Mouse (Mus musculus) heart, embryonic 10.5 days (tissue): Measurements from ENCODE around the gene Efhd2. TPM values are rescaled to one million over a fixed set of nuclear protein-coding genes. Genes with fewer than 3 reads are reported as not detected.

Experiments used
- DNase-seq: peaks from one replicate; pipeline ENCODE4 v3.0.0-alpha.2; 2017; ENCODE audit warnings: low spot score
- H3K27ac ChIP-seq: fragments of 300-500 bp; sonication (generic); 2 replicates; pipeline ENCODE4 v1.5.1; 2016; ENCODE audit warnings: mild to moderate bottlenecking
- H3K27me3 ChIP-seq: fragments of 300-500 bp; sonication (generic); 2 replicates; pipeline ENCODE4 v1.6.1; 2016; ENCODE audit warnings: mild to moderate bottlenecking; ENCODE audit not compliant: poor library complexity, insufficient read depth, severe bottlenecking
- H3K36me3 ChIP-seq: fragments of 300-500 bp; sonication (generic); 2 replicates; pipeline ENCODE4 v1.6.1; 2016; ENCODE audit warnings: mild to moderate bottlenecking, moderate library complexity
- H3K4me1 ChIP-seq: fragments of 300-500 bp; sonication (generic); 2 replicates; pipeline ENCODE4 v1.6.1; 2016; ENCODE audit warnings: mild to moderate bottlenecking
- H3K4me3 ChIP-seq: fragments of 300-500 bp; sonication (generic); 2 replicates; pipeline ENCODE4 v1.5.1; 2016; ENCODE audit warnings: mild to moderate bottlenecking, moderate library complexity
- H3K9me3 ChIP-seq: fragments of 300-500 bp; sonication (generic); 2 replicates; pipeline ENCODE4 v1.6.1; 2016; ENCODE audit warnings: mild to moderate bottlenecking, moderate library complexity
- WGBS: fragments of 180-500 bp; shearing (Covaris S2); methylation state at CpG from one replicate; pipeline ENCODE4 v1.1.7; 2016; 5-methylcytosine and 5-hydroxymethylcytosine counted together
- polyA plus RNA-seq: library from polyadenylated mRNA; unstranded; fragments of >200 nt; fragmentation: Nextera tagmentation; extraction: Ambion mirVana; gene quantifications from 2 replicates; pipeline ENCODE4 v1.2.1, GENCODE M21; 2016

Gene Efhd2
- polyA plus RNA-seq, 1 experiment from 2014 or later: 139 TPM

DNA sequence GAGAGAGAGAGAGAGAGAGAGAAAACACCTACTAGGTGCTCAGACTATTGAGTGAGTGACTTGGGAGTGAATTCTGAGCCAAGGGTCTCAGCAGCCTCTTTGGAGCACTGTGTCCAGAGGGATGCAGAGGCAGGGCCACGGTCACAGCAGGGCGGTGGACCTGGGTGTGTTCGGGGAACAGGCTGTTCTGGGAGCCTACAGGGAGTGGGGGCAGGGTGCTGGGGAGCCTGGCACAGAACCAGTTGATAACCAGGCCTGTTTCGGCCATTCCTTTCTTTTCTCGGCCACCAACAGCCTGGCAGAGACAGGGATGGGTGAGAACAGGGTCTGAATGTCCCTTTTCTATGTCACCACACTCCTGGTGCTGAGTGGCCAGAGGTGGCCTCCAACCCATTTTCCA is 11.9 kb downstream of the Efhd2 start:
- Histone ChIP-seq H3K4me3 (no peak overlapping the region), H3K27me3 (no peaks in the 10 kb centered on the region), H3K9me3 (no peaks in the 10 kb centered on the region), H3K36me3 (peaks cover 77% of the 10 kb centered on the region), H3K4me1 (peaks cover 44% of the 10 kb centered on the region), H3K27ac (peak overlapping the region; percentile 37)
- 87% methylated on average over 5 of the region's 5 CpGs for WGBS
- DNase-seq: no peak

DNA sequence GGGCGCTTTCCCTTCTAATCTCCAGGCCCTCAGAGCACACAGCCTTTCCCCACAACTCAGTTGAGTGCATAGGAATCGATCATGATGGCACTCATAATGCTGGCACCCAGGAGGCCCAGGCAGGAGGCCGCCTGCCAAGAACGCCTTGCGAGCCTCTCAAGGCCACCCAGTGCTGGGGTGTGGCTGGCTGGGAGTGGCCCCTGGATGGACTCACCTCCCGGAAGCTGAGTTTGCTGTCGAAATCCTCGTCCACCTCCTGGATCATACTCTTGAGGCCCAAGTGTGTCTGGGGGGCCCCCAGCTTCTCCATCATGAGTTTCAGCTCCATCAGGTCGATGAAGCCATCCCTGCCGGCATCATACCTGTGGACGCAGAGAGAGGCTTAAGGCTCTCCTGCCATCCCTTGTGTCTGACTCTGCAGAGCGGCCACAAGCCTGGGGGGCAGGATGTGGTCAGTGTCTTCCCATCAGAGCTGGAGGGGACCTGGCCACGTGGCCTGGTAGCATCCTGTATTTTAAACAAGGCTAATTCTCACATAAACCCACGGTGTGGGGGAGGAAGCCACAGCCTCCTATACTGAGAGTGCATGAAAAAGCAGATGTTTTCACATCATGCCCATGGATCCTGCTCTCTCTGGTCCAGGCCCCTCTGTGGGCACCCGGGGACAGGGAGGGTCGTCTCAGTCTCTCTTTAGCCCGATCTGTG is 13.0 kb downstream of the Efhd2 start:
- H3K27ac ChIP-seq: no peak overlapping the region
- peaks cover 38% of the 10 kb centered on the region for H3K4me1 ChIP-seq
- peaks cover 73% of the 10 kb centered on the region for H3K36me3 ChIP-seq
- no peaks in the 10 kb centered on the region for H3K27me3 ChIP-seq
- 90% methylated on average over 17 of the region's 17 CpGs for WGBS
- no peak for DNase-seq
- no peaks in the 10 kb centered on the region for H3K9me3 ChIP-seq
- no peak overlapping the region for H3K4me3 ChIP-seq

DNA sequence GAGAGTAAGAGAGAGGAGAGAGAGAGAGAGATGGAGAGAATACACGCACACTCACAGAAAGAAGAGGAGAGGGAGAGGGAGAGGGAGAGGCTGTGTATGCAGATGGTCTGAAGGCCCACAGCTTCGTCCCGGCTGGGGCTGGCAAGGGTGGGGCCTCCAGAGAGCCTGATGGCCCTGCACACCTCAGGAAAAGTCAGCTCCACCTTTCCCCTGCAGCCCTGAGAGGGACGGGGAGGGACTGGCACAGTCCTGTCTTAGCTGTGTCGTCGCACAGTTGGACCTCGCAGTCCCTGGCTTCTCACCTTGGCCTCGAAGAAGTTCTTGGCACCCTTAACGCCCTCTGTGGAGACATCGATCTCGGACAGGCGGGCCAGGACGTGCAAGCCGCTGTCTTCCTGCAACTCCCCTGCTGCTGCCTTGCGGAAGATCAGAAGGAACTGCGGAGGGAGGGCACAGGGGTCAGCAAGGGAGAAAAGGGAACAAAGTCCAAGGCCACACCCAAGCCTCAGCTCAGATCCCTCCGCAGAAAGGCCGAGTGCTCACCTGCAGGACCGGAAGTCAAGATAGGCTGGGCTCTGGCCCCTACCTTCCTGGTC is 14.4 kb downstream of the Efhd2 start:
- Histone ChIP-seq H3K4me3 (no peak overlapping the region), H3K36me3 (peaks cover 65% of the 10 kb centered on the region), H3K27ac (no peak overlapping the region; the same call in 1 of the 2 replicates), H3K4me1 (peaks cover 24% of the 10 kb centered on the region), H3K27me3 (no peaks in the 10 kb centered on the region), H3K9me3 (no peaks in the 10 kb centered on the region)
- WGBS: 74% methylated on average over 19 of the region's 19 CpGs
- no peak for DNase-seq

DNA sequence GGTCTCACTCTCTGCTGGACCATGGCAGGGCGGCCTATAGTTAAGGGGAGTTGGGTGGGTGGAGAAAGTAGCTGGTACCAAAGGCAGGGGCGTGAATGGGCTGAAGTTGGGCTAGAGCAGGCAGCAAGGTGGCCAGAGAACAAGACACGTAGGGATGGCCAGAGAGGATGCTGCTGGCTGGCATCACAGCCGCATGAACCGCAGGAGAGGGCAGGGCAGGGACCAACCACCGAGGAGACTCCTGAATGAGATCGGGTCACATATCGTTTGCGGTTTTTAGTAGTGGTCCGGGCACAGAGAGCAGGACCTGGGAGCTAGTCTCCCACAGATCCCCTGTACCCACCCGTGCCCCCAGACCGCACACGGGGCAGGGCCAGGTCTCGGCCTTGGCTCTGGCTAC is 15.4 kb downstream of the Efhd2 start:
- Histone ChIP-seq H3K27me3 (no peaks in the 10 kb centered on the region), H3K4me3 (no peak overlapping the region), H3K36me3 (peaks cover 57% of the 10 kb centered on the region), H3K4me1 (peaks cover 21% of the 10 kb centered on the region), H3K27ac (no peak overlapping the region), H3K9me3 (no peaks in the 10 kb centered on the region)
- no peak for DNase-seq
- WGBS: 94% methylated on average over 14 of the region's 14 CpGs

- WGBS: 90% methylated on average over 20 of the region's 20 CpGs
- H3K36me3 ChIP-seq: peaks cover 52% of the 10 kb centered on the region
Observed at GRCm38 (mm10) chr4:141858501-141858900, 16.2 kb downstream of the Efhd2 start.

DNA sequence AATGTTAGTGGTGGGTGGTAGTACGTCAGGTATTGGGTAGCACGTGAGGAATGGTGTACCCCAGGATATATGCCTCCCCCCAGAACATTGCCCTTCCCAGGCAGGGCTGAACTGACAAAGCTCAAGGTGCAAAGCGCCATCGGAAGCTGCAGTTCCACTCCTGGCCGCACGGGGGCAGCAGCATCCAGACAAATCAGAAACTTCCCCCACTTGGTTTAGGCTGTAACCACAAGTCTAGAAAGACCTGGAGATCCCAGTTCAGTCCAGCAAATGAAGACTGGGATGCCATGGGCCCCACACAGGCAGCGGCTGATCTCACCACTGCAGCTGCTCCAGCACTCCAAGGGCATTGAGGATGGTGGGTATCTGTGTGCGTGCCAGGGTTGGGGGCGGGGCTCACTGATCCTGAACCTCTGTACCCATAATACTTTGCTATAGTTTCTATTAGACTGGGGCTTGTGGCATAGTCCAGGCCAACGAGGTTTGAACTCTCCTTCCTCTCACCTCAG is 17.2 kb downstream of the Efhd2 start:
- H3K9me3 ChIP-seq: no peaks in the 10 kb centered on the region
- peaks cover 41% of the 10 kb centered on the region for H3K36me3 ChIP-seq
- 21% methylated on average over 10 of the region's 10 CpGs for WGBS
- H3K4me3 ChIP-seq: no peak overlapping the region
- DNase-seq: peak; percentile 90
- peaks cover 6% of the 10 kb centered on the region for H3K4me1 ChIP-seq
- H3K27ac ChIP-seq: peak overlapping the region; percentile 29; the same call in 1 of the 2 replicates
- H3K27me3 ChIP-seq: no peaks in the 10 kb centered on the region

More at GRCm38 (mm10) chr4:141858501-141858900, 16.2 kb downstream of the Efhd2 start:
- Histone ChIP-seq H3K9me3 (no peaks in the 10 kb centered on the region), H3K4me3 (no peak overlapping the region), H3K27me3 (no peaks in the 10 kb centered on the region), H3K27ac (no peak overlapping the region), H3K4me1 (peaks cover 14% of the 10 kb centered on the region)
- no peak for DNase-seq

DNA sequence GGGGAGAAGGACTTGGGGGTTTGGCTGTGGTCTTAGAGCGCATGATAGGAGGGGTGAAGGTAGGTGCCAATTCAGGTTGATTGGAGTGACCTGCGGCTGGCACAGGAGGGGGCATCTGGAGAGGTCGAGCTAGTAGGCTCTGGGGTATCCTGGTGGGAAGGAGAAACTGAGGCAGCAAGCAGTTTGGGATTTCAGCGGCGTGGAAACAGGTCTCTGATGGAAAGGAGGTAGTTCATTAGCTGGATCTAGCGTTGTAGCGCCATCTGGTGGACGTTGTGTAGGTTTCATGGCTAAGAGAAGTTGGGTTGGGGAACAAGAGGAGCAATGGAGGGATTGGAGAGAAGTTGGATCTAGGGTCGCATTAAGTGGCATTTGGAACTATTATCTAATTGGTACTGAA is 21.3 kb downstream of the Efhd2 start:
- Histone ChIP-seq H3K4me1 (peaks cover 6% of the 10 kb centered on the region; the same call in 1 of the 2 replicates), H3K4me3 (no peak overlapping the region), H3K36me3 (peaks cover 1% of the 10 kb centered on the region; the same call in 1 of the 2 replicates), H3K27ac (no peak overlapping the region), H3K27me3 (no peaks in the 10 kb centered on the region), H3K9me3 (no peaks in the 10 kb centered on the region)
- 84% methylated on average over 9 of the region's 9 CpGs for WGBS
- DNase-seq: no peak

GRCm38 (mm10) chr4:141845999-141846398 is 28.7 kb downstream of the Efhd2 start, which contains the start of gene Ctrc:
Ctrc (minus strand) TSS chr4:141846359.
- DNase-seq: no peak
- Histone ChIP-seq H3K4me3 (no peak within 1 kb of the TSS), H3K27me3 (no peaks in the 10 kb centered on the region), H3K9me3 (no peaks in the 10 kb centered on the region), H3K27ac (no peak within 1 kb of the TSS), H3K4me1 (no peaks in the 10 kb centered on the region), H3K36me3 (no peaks in the 10 kb centered on the region)
- WGBS: 85% methylated on average over 6 of the region's 6 CpGs

DNA sequence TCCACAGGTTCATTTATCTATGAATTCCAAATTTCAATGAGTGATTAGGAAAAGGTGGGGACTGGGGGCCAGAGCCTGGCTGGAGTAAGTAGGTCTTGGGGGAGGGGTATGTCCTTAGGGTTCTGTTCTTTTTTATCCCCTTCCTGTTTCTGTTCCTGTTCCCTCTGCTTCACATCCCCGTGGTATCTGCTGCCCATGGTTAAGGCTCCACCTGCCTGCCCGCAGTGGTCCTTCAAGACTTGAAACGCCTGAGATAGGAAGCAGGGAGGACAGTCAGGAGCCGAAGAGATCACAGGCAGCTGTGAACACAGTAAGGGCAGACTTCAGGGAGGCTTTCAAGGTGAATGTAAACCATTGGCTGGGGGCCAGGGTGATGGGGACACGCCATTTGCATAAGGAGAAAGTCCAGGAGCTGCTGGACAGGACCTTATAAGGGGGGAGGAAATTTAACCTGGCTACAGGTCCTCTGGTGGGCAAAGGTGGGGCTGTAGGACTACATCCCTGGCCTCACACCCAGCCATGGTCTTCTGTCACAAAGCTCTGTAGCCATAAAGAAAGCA is 40.1 kb downstream of the Efhd2 start:
- no peak overlapping the region for H3K27ac ChIP-seq
- no peaks in the 10 kb centered on the region for H3K27me3 ChIP-seq
- DNase-seq: no peak
- no peak overlapping the region for H3K4me3 ChIP-seq
- H3K4me1 ChIP-seq: no peaks in the 10 kb centered on the region
- no peaks in the 10 kb centered on the region for H3K9me3 ChIP-seq
- H3K36me3 ChIP-seq: no peaks in the 10 kb centered on the region
- 56% methylated on average over 5 of the region's 5 CpGs for WGBS

DNA sequence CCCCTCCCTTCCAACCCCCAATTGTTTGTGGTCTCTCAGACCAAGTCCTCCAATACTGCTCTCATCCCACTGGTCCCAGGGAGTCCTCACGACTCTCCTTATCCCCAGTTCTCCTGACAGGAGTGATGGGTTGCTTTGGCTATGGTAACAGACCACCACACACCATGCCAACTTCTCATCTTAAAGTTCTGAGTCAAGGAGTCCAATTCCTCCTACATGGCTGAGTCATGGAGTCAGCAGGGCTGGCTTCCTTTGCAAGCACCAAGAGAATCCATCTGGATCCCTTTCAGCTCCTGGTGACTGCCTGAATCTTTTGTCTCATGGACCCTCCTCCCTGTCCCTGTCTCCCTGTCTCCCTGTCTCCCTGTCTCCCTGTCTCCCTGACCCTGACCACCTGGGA is 40.8 kb downstream of the Efhd2 start:
- no peaks in the 10 kb centered on the region for H3K27me3 ChIP-seq
- no peaks in the 10 kb centered on the region for H3K36me3 ChIP-seq
- DNase-seq: no peak
- no peaks in the 10 kb centered on the region for H3K9me3 ChIP-seq
- 68% methylated on average over 1 of the region's 1 CpGs for WGBS
- no peak overlapping the region for H3K27ac ChIP-seq
- no peaks in the 10 kb centered on the region for H3K4me1 ChIP-seq
- no peak overlapping the region for H3K4me3 ChIP-seq

DNA sequence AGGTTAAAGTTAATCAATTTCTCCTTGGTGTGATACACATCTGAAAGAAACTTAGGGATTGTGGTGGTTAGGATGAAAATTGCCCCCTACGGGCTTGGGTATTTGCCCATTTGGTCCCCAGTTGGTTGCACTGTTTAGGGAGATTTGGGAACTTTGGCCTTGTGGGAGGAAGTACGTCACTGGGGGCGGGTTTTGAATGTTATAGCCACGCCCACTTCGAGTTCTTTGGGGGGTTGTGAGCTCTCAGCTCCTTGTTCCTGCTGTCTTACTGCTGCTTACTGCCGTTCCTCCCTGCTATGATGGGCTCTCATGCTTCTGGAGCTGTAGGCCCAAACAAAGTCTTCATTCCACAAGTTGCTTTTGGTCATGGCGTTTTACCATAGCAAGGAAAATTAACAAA is 43.4 kb downstream of the Efhd2 start:
- WGBS: 75% methylated on average over 7 of the region's 7 CpGs
- H3K27ac ChIP-seq: no peak overlapping the region
- no peaks in the 10 kb centered on the region for H3K27me3 ChIP-seq
- no peak overlapping the region for H3K4me3 ChIP-seq
- no peaks in the 10 kb centered on the region for H3K9me3 ChIP-seq
- no peaks in the 10 kb centered on the region for H3K36me3 ChIP-seq
- H3K4me1 ChIP-seq: peaks cover 8% of the 10 kb centered on the region; the same call in 1 of the 2 replicates
- DNase-seq: no peak

GRCm38 (mm10) chr4:141830381-141830780 is 44.3 kb downstream of the Efhd2 start:
- Histone ChIP-seq H3K27me3 (no peaks in the 10 kb centered on the region), H3K4me1 (peaks cover 8% of the 10 kb centered on the region; the same call in 1 of the 2 replicates), H3K36me3 (no peaks in the 10 kb centered on the region), H3K27ac (no peak overlapping the region), H3K9me3 (no peaks in the 10 kb centered on the region), H3K4me3 (no peak overlapping the region)
- DNase-seq: no peak
- 62% methylated on average over 11 of the region's 11 CpGs for WGBS

DNA sequence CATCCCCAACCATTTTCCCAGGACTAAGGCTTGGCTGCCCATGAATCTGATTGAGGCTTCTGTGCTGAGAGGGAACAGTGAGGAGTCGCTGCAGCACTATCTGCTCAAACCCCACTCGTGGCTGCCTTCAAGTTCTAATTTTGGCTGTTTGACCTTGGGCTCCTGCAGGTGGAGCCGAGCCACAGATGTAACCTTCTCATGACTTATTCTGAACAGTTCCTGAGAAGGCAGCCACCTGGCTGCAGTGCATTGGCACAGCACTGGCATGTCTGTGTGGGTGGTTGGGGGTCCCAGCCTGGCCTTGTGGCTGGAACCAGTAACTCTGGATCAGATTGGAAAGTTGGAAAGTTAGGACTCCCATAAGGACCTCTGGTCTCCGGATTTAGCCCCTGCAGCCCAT is 46.5 kb downstream of the Efhd2 start:
- Histone ChIP-seq H3K9me3 (no peaks in the 10 kb centered on the region), H3K4me3 (no peak overlapping the region), H3K27me3 (no peaks in the 10 kb centered on the region), H3K36me3 (no peaks in the 10 kb centered on the region), H3K4me1 (peaks cover 8% of the 10 kb centered on the region; the same call in 1 of the 2 replicates), H3K27ac (peak overlapping the region; percentile 52; the same call in 1 of the 2 replicates)
- WGBS: 41% methylated on average over 4 of the region's 4 CpGs
- DNase-seq: no peak
